Mouse (Mus musculus): ENCODE measurements around the gene Duox1.

DNA sequence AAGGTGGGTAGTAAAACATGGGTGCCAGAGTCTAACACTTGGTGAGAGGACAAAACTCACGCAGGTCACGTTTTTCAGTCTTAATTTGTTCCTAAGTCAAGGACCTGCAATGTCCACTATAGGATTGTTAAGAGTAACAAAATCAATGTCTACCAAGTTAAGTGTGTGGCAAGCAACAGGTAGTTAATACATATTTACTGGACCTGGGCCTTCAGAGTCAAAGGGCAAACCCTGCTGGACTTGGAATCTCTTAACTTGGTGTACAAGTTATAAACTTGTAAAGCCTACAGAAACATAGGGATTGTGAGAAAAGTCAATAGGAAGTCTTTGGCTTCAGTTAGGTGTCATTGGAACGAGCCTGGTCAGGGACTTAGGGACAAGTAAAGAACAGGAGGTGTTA lies 9.1 kb downstream of the Duox1 start:
- TF ChIP-seq CTCF (IDR thresholded peaks at IDR 0.05; ENCODE audit: borderline replicate concordance, extremely low read depth, insufficient read depth, insufficient read length) (no peak), POLR2A (IDR thresholded peaks at IDR 0.05; ENCODE audit: borderline replicate concordance, extremely low read depth, insufficient read depth, insufficient read length, poor library complexity, severe bottlenecking) (no peak)
